Mouse (Mus musculus) intestine, embryonic 16.5 days (tissue): ENCODE data around the gene Fbxo40. TPM values are rescaled to one million over a fixed set of nuclear protein-coding genes. Genes with fewer than 3 reads are reported as not detected.

Experiments
- ATAC-seq: fragments of 200-750 bp; cut with Nextera tagmentation; 2 replicates; pipeline ENCODE4 v1.8.0; 2017; ENCODE audit warnings: moderate TSS enrichment, moderate library complexity
- H3K27ac ChIP-seq: fragments of 300-500 bp; sonication (generic); 2 replicates; pipeline ENCODE4 v1.5.1; 2014; ENCODE audit warnings: mild to moderate bottlenecking, low read length
- H3K27me3 ChIP-seq: fragments of 300-500 bp; sonication (generic); replicated peaks from 2 replicates; pipeline ENCODE4 v1.6.1; 2014; ENCODE audit warnings: low read length, control low read depth, mixed read lengths; ENCODE audit not compliant: control insufficient read depth, insufficient read depth
- H3K36me3 ChIP-seq: fragments of 300-500 bp; sonication (generic); 2 replicates; pipeline ENCODE4 v1.6.1; 2014; ENCODE audit warnings: low read length, control low read depth; ENCODE audit not compliant: control insufficient read depth, insufficient read depth
- H3K4me1 ChIP-seq: fragments of 300-500 bp; sonication (generic); 2 replicates; pipeline ENCODE4 v1.6.1; 2014; ENCODE audit warnings: low read length, control low read depth, mixed read lengths; ENCODE audit not compliant: control insufficient read depth, insufficient read depth
- H3K4me2 ChIP-seq: fragments of 300-500 bp; sonication (generic); 2 replicates; pipeline ENCODE4 v1.6.1; 2014; ENCODE audit warnings: low read depth, low read length, control low read depth
- H3K4me3 ChIP-seq: fragments of 300-500 bp; sonication (generic); 2 replicates; pipeline ENCODE4 v1.5.1; 2014; ENCODE audit warnings: mild to moderate bottlenecking, low read length
- H3K9ac ChIP-seq: fragments of 300-500 bp; sonication (generic); 2 replicates; pipeline ENCODE4 v1.6.1; 2014; ENCODE audit warnings: low read depth, low read length
- H3K9me3 ChIP-seq: fragments of 300-500 bp; sonication (generic); 2 replicates; pipeline ENCODE4 v1.6.1; 2016; ENCODE audit warnings: low read length, control low read depth; ENCODE audit not compliant: control insufficient read depth
- WGBS: fragments of 180-500 bp; shearing (Covaris S2); extraction: QIAGEN DNeasy Blood & Tissue Kit; methylation state at CpG from one replicate; pipeline ENCODE4 v1.1.7; 2014; 5-methylcytosine and 5-hydroxymethylcytosine counted together
- polyA plus RNA-seq: library from polyadenylated mRNA; unstranded; fragments of >200 nt; fragmentation: Nextera tagmentation; extraction: Ambion mirVana; gene quantifications from 2 replicates; pipeline ENCODE4 v1.2.1, GENCODE M21; 2015

The Fbxo40 gene
- polyA plus RNA-seq, 1 experiment from 2014 or later: not detected

DNA sequence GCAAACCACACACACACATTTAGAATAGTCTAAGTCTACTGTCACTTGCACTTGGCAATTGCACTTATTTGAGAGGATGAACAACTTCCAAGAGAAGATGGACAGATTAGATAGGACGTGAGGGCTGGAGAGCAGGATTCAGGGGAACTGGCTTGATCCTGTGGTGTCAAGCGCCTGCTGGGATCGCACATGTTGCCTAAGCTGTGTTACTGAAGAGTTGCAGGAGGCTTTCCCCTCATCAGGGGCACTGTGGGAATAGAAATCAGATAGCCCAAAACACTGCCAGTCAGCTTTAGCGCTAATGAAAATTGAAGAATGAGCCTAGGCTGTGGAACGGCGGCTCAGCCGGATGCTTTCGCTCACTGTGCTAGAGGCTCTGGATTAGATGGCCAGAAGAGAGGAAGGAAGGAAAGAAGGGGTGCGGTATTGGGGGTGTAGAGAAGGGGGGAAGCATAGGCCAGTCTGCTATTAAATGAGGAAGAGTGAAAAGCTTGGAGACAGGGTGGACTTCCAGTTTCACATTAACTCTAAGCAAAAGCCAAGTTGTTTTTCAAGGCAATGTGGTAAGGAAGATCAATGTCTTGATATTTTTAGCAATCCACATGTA, 9.2 kb upstream of the Fbxo40 start:
- no peaks in the 10 kb centered on the region for H3K4me1 ChIP-seq
- no peak overlapping the region for H3K4me3 ChIP-seq
- H3K9ac ChIP-seq: no peak overlapping the region
- no peaks in the 10 kb centered on the region for H3K36me3 ChIP-seq
- WGBS: 77% methylated on average over 9 of the region's 9 CpGs
- H3K9me3 ChIP-seq: no peaks in the 10 kb centered on the region
- H3K27ac ChIP-seq: no peak overlapping the region
- ATAC-seq: no peak
- no peak overlapping the region for H3K4me2 ChIP-seq
- H3K27me3 ChIP-seq: no peaks in the 10 kb centered on the region

DNA sequence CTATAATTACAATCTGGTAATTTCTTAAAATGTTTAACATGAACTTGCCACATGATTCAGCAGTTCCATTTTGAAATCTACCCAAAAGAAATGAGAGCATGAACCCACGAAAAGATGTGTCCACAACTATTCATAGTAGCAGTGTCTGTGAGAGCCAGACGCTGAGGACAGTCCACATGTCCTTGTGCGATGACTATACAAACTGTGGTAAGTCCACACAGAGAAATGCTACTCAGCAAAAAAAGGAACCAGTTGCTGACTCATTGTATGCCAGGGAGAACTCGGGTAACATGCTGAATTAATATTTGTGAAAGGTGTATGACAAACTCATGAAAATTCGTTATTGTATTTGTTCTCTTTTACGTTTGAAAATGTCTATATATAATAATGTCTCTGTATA, 7.4 kb upstream of the Fbxo40 start:
- no peak for ATAC-seq
- Histone ChIP-seq H3K9ac (no peak overlapping the region), H3K4me2 (no peak overlapping the region), H3K27ac (no peak overlapping the region), H3K9me3 (no peaks in the 10 kb centered on the region), H3K4me3 (no peak overlapping the region), H3K27me3 (no peaks in the 10 kb centered on the region), H3K36me3 (no peaks in the 10 kb centered on the region), H3K4me1 (no peaks in the 10 kb centered on the region)
- WGBS: 77% methylated on average over 6 of the region's 6 CpGs

DNA sequence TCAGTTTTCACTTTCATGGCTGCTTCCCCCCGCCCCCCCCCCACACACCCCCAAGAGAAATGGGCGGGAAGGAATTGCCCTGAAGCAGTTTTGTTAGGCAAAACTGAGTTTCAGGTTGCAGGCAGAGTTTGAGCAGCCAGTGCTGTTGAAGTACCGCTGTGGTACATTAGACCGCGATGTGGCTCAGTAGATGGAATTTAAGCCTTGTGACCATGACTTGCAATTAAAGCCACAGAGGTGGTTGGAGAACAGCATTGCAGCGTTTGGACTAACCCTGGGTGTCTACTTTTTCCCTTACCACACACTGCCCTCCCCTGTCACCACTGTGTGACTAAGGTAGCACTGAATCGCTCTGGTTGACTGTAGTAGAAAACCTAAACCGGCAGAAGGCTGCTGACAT, 774 bp downstream of the Fbxo40 start:
- H3K4me2 ChIP-seq: no peak overlapping the region

DNA sequence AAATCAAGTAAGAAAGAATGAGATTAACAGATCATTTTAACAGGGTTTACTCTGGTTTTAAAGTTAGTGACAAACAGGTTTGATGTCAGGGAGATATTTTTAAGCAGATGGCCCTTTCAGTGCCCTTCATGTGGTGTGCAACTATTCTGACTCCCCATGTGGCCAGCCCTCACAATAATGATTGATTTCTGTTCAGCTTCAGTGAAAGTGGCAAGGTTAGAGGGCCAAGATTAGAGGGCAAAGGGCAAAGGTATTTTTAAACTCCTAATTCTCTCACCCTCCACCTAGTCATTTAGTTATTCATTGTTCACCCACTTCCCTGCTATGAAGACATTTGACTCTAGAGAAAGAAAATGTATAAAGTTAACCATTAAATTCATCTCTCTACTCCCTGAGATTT, 2.2 kb downstream of the Fbxo40 start:
- H3K9me3 ChIP-seq: no peaks in the 10 kb centered on the region
- ATAC-seq: no peak
- H3K4me2 ChIP-seq: no peak overlapping the region
- H3K4me1 ChIP-seq: no peaks in the 10 kb centered on the region
- H3K27me3 ChIP-seq: no peaks in the 10 kb centered on the region
- H3K4me3 ChIP-seq: no peak overlapping the region
- H3K36me3 ChIP-seq: no peaks in the 10 kb centered on the region
- H3K27ac ChIP-seq: no peak overlapping the region
- no peak overlapping the region for H3K9ac ChIP-seq

More for the DNA sequence above, 774 bp downstream of the Fbxo40 start:
- no peaks in the 10 kb centered on the region for H3K36me3 ChIP-seq
- WGBS: 80% methylated on average over 8 of the region's 8 CpGs
- no peak overlapping the region for H3K27ac ChIP-seq
- H3K9ac ChIP-seq: no peak overlapping the region
- no peak for ATAC-seq
- no peaks in the 10 kb centered on the region for H3K27me3 ChIP-seq
- no peaks in the 10 kb centered on the region for H3K9me3 ChIP-seq
- no peak overlapping the region for H3K4me3 ChIP-seq
- no peaks in the 10 kb centered on the region for H3K4me1 ChIP-seq

DNA sequence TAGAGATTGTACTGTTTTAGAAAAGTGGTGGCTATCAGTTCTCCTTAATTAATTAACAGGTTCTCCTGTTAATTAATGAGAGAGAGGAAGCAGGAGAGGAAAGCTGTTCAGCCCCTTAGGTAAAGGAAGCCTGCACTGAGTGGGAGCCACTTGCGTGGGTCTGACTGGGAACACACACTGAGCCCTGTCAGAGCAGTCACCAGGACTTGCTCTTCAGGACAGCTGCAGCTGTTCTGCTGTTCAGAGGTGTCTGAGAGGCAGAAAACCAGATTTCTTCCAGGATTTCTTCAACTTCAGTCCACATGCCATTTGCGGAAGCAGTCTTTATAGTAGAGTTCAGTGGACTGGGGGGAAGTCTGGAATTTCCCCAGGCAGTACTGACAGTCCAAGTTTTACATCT, 2.9 kb downstream of the Fbxo40 start:
- H3K4me3 ChIP-seq: no peak overlapping the region
- no peaks in the 10 kb centered on the region for H3K27me3 ChIP-seq
- H3K36me3 ChIP-seq: no peaks in the 10 kb centered on the region
- H3K4me2 ChIP-seq: no peak overlapping the region
- WGBS: 66% methylated on average over 2 of the region's 2 CpGs
- no peak overlapping the region for H3K9ac ChIP-seq
- ATAC-seq: no peak
- H3K27ac ChIP-seq: no peak overlapping the region
- no peaks in the 10 kb centered on the region for H3K9me3 ChIP-seq
- no peaks in the 10 kb centered on the region for H3K4me1 ChIP-seq

DNA sequence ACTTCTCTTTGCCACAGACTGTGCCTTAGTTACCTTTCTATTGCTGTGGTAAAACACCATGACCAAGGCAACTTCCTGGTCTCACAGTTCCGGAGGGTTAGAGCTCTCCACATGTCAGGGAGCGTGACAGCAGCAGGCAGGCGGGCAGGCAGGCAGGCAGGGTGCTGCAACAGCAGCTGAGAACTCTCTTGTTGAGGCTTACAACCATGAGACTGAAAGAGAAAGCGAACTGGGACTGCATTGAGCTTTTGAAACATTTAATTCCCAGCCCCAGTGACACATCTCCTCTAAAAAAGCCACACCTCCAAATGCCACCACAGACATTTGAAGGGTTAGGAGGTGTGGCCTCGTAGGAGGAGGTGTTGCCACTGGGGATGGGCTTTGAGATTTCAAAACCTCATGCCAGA, 4.6 kb downstream of the Fbxo40 start:
- no peak overlapping the region for H3K9ac ChIP-seq
- 66% methylated on average over 5 of the region's 5 CpGs for WGBS
- no peak overlapping the region for H3K4me3 ChIP-seq
- no peaks in the 10 kb centered on the region for H3K9me3 ChIP-seq
- no peaks in the 10 kb centered on the region for H3K36me3 ChIP-seq
- H3K4me2 ChIP-seq: no peak overlapping the region
- H3K4me1 ChIP-seq: no peaks in the 10 kb centered on the region
- ATAC-seq: no peak
- no peak overlapping the region for H3K27ac ChIP-seq
- H3K27me3 ChIP-seq: no peaks in the 10 kb centered on the region

DNA sequence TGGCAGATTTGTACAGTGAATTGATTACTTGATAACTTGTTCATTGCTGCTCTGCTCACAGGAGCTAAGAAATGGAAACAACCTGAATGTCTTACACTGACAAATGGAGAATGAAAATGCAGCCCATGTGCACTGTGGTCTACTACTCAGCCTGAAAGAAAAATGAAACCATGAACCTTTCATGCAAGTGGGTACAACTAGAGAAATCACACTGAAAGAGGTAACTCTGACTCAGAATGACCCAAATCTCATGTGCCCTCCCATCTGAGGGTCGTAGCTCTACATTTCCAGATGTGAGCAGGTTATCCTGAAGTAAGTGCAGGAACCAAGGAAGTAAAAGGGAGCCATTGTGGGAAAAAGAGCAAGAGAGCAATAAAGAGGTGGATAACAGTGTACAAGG, 6.5 kb downstream of the Fbxo40 start:
- H3K9me3 ChIP-seq: no peaks in the 10 kb centered on the region
- no peaks in the 10 kb centered on the region for H3K36me3 ChIP-seq
- no peak overlapping the region for H3K27ac ChIP-seq
- no peaks in the 10 kb centered on the region for H3K4me1 ChIP-seq
- ATAC-seq: no peak
- no peak overlapping the region for H3K4me3 ChIP-seq
- no peaks in the 10 kb centered on the region for H3K27me3 ChIP-seq
- WGBS: 89% methylated on average over 1 of the region's 1 CpGs
- no peak overlapping the region for H3K4me2 ChIP-seq
- H3K9ac ChIP-seq: no peak overlapping the region

DNA sequence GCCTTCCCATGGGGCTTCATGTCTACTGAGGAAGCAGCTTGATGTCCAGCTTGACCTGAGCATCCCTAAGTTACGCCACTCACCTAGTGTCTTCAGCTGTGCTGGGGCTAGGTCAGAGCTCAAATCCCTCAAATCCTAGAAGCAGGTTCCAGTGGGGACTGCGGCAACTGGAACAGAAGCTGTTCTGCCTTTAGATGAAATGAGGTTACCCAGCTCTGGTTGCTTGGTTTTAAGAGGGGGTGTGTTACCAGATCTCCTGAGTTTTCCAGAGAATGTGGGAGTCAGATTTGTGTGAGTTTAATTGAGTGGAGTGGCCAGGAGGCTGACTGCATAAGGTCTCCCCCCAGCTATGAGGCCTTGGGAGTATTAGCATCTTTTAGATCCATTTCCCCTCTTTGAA, 11.1 kb downstream of the Fbxo40 start:
- H3K4me2 ChIP-seq: no peak overlapping the region
- 97% methylated on average over 2 of the region's 2 CpGs for WGBS
- no peaks in the 10 kb centered on the region for H3K9me3 ChIP-seq
- no peaks in the 10 kb centered on the region for H3K4me1 ChIP-seq
- H3K36me3 ChIP-seq: no peaks in the 10 kb centered on the region
- H3K27ac ChIP-seq: no peak overlapping the region
- H3K4me3 ChIP-seq: no peak overlapping the region
- no peak for ATAC-seq
- no peak overlapping the region for H3K9ac ChIP-seq
- H3K27me3 ChIP-seq: no peaks in the 10 kb centered on the region

DNA sequence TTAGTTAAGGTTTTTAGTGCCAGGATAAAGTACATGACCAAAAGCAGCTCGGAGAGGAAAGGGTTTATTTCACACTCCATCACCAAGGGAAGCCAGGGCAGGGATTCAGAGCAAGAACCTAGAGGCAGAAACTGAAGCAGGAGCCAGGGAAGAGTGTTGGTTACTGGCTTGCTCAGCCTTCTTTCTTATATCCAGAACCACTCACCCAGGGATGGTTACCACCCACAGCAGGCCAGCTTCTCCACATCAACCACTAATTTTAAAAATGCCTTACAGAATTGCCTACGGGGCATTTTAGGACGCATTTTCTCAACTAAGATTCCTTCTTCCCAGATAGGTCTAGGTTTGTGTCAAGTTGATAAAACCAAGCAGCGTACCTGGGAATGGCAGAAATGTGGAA, 26.9 kb downstream of the Fbxo40 start:
- H3K27ac ChIP-seq: no peak overlapping the region
- no peaks in the 10 kb centered on the region for H3K9me3 ChIP-seq
- WGBS: 80% methylated on average over 4 of the region's 4 CpGs
- H3K9ac ChIP-seq: no peak overlapping the region
- H3K4me3 ChIP-seq: no peak overlapping the region
- H3K4me2 ChIP-seq: no peak overlapping the region
- no peaks in the 10 kb centered on the region for H3K36me3 ChIP-seq
- H3K4me1 ChIP-seq: no peaks in the 10 kb centered on the region
- no peaks in the 10 kb centered on the region for H3K27me3 ChIP-seq
- no peak for ATAC-seq

DNA sequence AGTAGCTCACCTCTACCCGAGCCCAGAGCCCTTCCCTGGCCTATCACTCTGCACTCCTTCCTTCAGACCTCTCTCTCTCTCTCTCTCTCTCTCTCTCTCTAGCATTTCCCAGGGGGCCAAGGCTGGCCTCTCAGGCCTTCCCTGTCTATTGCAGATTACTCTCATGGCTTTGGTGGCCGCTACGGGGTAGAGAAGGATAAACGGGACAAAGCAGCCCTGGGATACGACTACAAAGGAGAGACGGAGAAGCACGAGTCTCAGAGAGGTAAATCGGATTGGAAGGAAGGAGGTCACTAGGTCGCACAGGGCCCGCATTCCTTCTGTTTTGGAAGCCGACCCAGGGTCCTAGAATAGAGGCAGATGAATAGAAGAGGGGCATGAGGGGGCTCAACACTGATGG, 35.2 kb downstream of the Fbxo40 start:
- H3K4me1 ChIP-seq: no peaks in the 10 kb centered on the region
- no peaks in the 10 kb centered on the region for H3K36me3 ChIP-seq
- no peaks in the 10 kb centered on the region for H3K9me3 ChIP-seq
- H3K4me2 ChIP-seq: no peak overlapping the region
- WGBS: 77% methylated on average over 11 of the region's 11 CpGs
- H3K4me3 ChIP-seq: no peak overlapping the region
- H3K27ac ChIP-seq: no peak overlapping the region
- ATAC-seq: no peak
- H3K27me3 ChIP-seq: no peaks in the 10 kb centered on the region
- H3K9ac ChIP-seq: no peak overlapping the region
